Mouse (Mus musculus): ENCODE data around the gene Adgrl2. TPM values are rescaled to one million over a fixed set of nuclear protein-coding genes. Genes with fewer than 3 reads are reported as not detected.

The Adgrl2 gene
- polyA plus RNA-seq, 1 experiment from 2014 or later = 4.3 TPM

GRCm38 (mm10) chr3:148988293-148988995 lies 1.9 kb downstream of the Adgrl2 start:
- Histone ChIP-seq H3K9ac (peak overlapping the region; percentile 70), H3K4me2 (peak overlapping the region; percentile 81), H3K4me1 (replicated peaks) (peaks cover 25% of the 10 kb centered on the region), H3K27ac (peak overlapping the region; percentile 71), H3K9me3 (replicated peaks) (no peaks in the 10 kb centered on the region), H3K27me3 (peaks cover 57% of the 10 kb centered on the region), H3K4me3 (replicated peaks) (peak overlapping the region; percentile 67), H3K36me3 (no peaks in the 10 kb centered on the region)
- ATAC-seq (ENCODE audit: low read depth) (no peak), DNase-seq (peak; percentile 2)
- WGBS (ENCODE audit: insufficient replicate concordance) = under 1% methylated on average over 72 of the region's 84 CpGs

DNA sequence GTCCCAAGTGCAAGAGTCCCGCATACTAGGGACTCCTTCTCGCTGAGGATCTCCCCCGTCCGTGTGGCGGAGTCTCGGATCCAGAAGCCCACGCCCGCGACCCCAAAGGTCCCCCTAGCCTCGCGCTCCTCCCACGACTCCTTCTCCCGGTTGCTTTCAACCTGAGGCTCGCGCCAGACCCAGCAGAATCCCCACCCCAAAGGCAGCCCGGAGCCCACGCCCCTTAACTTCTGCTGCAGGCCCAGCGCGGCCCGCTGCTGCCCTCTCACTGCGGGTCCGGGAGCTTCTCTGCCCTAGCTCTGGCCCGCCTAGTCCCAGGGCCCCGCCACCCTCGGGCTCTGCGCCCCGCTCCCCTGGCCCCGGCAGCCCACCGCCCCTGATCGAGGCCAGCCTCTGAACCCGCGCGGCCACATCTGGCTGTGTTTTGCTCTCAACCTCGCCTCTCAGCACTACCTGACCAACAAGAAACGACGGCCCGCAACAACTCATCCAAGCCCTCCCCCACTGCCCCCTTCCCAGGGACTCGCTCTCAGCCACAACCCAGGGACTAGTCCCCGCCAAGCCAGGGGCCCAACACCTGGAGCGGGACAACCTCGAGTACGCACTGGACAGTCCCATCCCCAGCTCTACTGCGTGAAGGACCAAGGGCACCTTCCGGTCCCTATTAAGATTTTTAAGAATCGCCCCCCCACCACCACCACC lies 2.6 kb downstream of the Adgrl2 start:
- Histone ChIP-seq H3K9me3 (replicated peaks) (no peaks in the 10 kb centered on the region), H3K27ac (no peak overlapping the region; the same call in 1 of the 2 replicates), H3K36me3 (no peaks in the 10 kb centered on the region), H3K27me3 (peaks cover 57% of the 10 kb centered on the region), H3K9ac (peak overlapping the region; percentile 70), H3K4me3 (replicated peaks) (peak overlapping the region; percentile 67), H3K4me1 (replicated peaks) (peaks cover 25% of the 10 kb centered on the region), H3K4me2 (peak overlapping the region; percentile 81)
- peak; percentile 64 for ATAC-seq (ENCODE audit: low read depth)
- DNase-seq = peak; percentile 8
- under 1% methylated on average over 45 of the region's 45 CpGs for WGBS (ENCODE audit: insufficient replicate concordance)

DNA sequence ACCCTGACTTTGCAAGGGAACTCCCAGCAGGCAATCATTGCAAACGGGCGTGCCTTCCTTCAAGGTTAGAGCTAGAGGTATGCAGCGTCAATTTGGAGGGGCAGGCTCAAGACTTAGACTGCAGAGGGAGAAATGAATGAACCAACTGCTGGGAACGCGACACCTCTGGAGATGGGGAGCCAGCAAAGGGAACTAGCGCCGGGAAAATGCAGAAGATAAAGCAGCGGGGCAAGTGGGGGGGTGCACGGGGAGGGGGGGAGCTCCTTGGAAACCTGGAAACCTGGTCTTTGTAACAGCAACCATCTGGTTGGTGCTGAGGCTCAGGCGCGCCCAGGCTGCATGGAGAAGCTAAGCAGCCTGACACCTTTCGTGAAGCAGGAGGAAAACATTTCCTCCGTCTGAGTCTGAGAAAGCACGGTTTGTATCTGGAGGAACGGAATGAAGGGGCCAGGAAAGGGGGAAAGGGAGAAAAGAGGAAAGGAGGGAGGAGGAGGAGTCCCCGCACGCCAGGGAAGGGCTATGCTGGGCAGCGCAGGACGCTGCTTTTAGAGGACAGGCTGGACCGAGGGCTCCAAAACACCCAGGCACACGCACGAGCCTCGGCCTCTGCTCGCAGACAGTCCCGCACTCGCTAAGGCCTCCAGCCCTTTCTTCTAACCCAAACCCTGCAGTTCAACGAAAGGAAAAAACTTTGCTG lies 3.3 kb downstream of the Adgrl2 start:
- no peak for DNase-seq
- H3K9me3 ChIP-seq (replicated peaks) = no peaks in the 10 kb centered on the region
- peak overlapping the region; percentile 81 for H3K4me2 ChIP-seq
- peaks cover 57% of the 10 kb centered on the region for H3K27me3 ChIP-seq
- no peak for ATAC-seq (ENCODE audit: low read depth)
- H3K4me3 ChIP-seq (replicated peaks) = peak overlapping the region; percentile 67
- H3K36me3 ChIP-seq = no peaks in the 10 kb centered on the region
- H3K9ac ChIP-seq = peak overlapping the region; percentile 70
- H3K4me1 ChIP-seq (replicated peaks) = peaks cover 25% of the 10 kb centered on the region
- WGBS (ENCODE audit: insufficient replicate concordance) = under 1% methylated on average over 27 of the region's 27 CpGs
- H3K27ac ChIP-seq = peak overlapping the region; percentile 39; the same call in 1 of the 2 replicates

- H3K4me1 ChIP-seq (replicated peaks) = peaks cover 25% of the 10 kb centered on the region
- ATAC-seq (ENCODE audit: low read depth) (no peak), DNase-seq (no peak)
- H3K36me3 ChIP-seq = no peaks in the 10 kb centered on the region
- peak overlapping the region; percentile 67 for H3K4me3 ChIP-seq (replicated peaks)
- peaks cover 55% of the 10 kb centered on the region for H3K27me3 ChIP-seq
- 10% methylated on average over 17 of the region's 17 CpGs for WGBS (ENCODE audit: insufficient replicate concordance)
- peak overlapping the region; percentile 81 for H3K4me2 ChIP-seq
- peak overlapping the region; percentile 70; the same call in 1 of the 2 replicates for H3K9ac ChIP-seq
- no peaks in the 10 kb centered on the region for H3K9me3 ChIP-seq (replicated peaks)
- no peak overlapping the region for H3K27ac ChIP-seq
Observed at GRCm38 (mm10) chr3:148986296-148986893, 4.0 kb downstream of the Adgrl2 start.

- Histone ChIP-seq H3K9ac (no peak overlapping the region), H3K27me3 (peaks cover 34% of the 10 kb centered on the region), H3K4me2 (no peak overlapping the region), H3K4me3 (replicated peaks) (no peak overlapping the region), H3K4me1 (replicated peaks) (peaks cover 25% of the 10 kb centered on the region), H3K27ac (no peak overlapping the region), H3K36me3 (no peaks in the 10 kb centered on the region), H3K9me3 (replicated peaks) (no peaks in the 10 kb centered on the region)
- DNase-seq = no peak
- WGBS (ENCODE audit: insufficient replicate concordance) = 55% methylated on average over 6 of the region's 6 CpGs
- ATAC-seq (ENCODE audit: low read depth) = no peak
Observed at GRCm38 (mm10) chr3:148984326-148984725, 6.0 kb downstream of the Adgrl2 start.

DNA sequence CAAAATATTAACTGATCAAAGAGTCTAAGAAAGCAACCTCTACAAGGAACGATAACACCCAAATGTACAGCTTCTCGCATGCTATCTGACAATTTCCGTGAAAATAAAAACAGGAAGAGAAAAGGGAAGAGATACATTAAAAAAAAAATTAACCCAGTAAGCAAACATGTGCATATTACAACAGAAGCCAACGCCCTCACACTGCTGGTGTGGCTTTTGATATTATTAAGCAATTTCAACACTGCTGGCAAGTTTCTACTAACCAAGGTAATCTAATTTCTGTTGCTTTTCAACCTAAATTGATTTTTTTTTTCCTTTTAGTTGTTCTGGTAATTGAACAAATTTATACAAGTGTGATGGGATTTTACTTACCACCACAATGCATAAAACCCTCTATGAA lies 8.0 kb downstream of the Adgrl2 start:
- 38% methylated on average over 4 of the region's 4 CpGs for WGBS (ENCODE audit: insufficient replicate concordance)
- Histone ChIP-seq H3K27ac (no peak overlapping the region), H3K36me3 (no peaks in the 10 kb centered on the region), H3K4me1 (replicated peaks) (peaks cover 18% of the 10 kb centered on the region), H3K27me3 (peaks cover 15% of the 10 kb centered on the region), H3K9me3 (replicated peaks) (no peaks in the 10 kb centered on the region), H3K4me2 (no peak overlapping the region), H3K4me3 (replicated peaks) (no peak overlapping the region), H3K9ac (no peak overlapping the region)
- no peak for ATAC-seq (ENCODE audit: low read depth)
- no peak for DNase-seq

- Histone ChIP-seq H3K4me3 (replicated peaks) (no peak overlapping the region), H3K36me3 (no peaks in the 10 kb centered on the region), H3K9me3 (replicated peaks) (no peaks in the 10 kb centered on the region), H3K27ac (no peak overlapping the region), H3K27me3 (peaks cover 9% of the 10 kb centered on the region), H3K9ac (no peak overlapping the region), H3K4me1 (replicated peaks) (peaks cover 13% of the 10 kb centered on the region), H3K4me2 (no peak overlapping the region)
- DNase-seq = no peak
- 42% methylated on average over 8 of the region's 8 CpGs for whole genome bisulfite sequencing (ENCODE audit: insufficient replicate concordance)
- no peak for ATAC-seq (ENCODE audit: low read depth)
Observed at GRCm38 (mm10) chr3:148981776-148982175, 8.6 kb downstream of the Adgrl2 start.

DNA sequence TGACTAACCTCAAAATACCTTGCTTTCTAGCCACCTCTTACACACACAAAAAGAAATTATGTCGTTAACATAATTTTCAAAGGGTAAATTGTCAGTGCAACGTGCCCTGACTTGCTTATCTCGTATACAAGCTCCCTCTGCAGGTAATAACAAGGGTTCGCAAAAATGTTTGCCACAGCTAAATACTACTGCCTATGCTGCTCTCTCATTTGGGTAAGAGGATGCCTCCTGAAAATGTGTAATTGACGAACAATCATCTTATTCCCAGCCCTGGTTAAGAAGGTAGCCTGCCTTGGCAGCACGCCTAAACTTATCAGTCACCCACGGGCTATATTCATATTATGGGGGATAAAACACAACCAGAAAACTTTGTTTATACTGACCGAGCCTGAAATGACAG lies 11.8 kb downstream of the Adgrl2 start:
- H3K4me1 ChIP-seq (replicated peaks) = no peaks in the 10 kb centered on the region; the same call in 1 of the 2 replicates
- no peak for ATAC-seq (ENCODE audit: low read depth)
- H3K4me2 ChIP-seq = no peak overlapping the region
- H3K36me3 ChIP-seq = no peaks in the 10 kb centered on the region
- H3K4me3 ChIP-seq (replicated peaks) = no peak overlapping the region
- WGBS (ENCODE audit: insufficient replicate concordance) = 57% methylated on average over 8 of the region's 8 CpGs
- DNase-seq = no peak
- no peaks in the 10 kb centered on the region for H3K9me3 ChIP-seq (replicated peaks)
- no peak overlapping the region for H3K9ac ChIP-seq
- H3K27me3 ChIP-seq = no peaks in the 10 kb centered on the region
- no peak overlapping the region for H3K27ac ChIP-seq

- H3K27me3 ChIP-seq = no peaks in the 10 kb centered on the region
- H3K36me3 ChIP-seq = no peaks in the 10 kb centered on the region
- 69% methylated on average over 6 of the region's 6 CpGs for WGBS (ENCODE audit: insufficient replicate concordance)
- H3K27ac ChIP-seq = no peak overlapping the region
- no peak overlapping the region for H3K9ac ChIP-seq
- no peak for ATAC-seq (ENCODE audit: low read depth)
- no peak overlapping the region for H3K4me3 ChIP-seq (replicated peaks)
- no peaks in the 10 kb centered on the region; the same call in 1 of the 2 replicates for H3K4me1 ChIP-seq (replicated peaks)
- no peak for DNase-seq
- no peaks in the 10 kb centered on the region for H3K9me3 ChIP-seq (replicated peaks)
- H3K4me2 ChIP-seq = no peak overlapping the region
Observed at GRCm38 (mm10) chr3:148977838-148978237, 12.5 kb downstream of the Adgrl2 start.

DNA sequence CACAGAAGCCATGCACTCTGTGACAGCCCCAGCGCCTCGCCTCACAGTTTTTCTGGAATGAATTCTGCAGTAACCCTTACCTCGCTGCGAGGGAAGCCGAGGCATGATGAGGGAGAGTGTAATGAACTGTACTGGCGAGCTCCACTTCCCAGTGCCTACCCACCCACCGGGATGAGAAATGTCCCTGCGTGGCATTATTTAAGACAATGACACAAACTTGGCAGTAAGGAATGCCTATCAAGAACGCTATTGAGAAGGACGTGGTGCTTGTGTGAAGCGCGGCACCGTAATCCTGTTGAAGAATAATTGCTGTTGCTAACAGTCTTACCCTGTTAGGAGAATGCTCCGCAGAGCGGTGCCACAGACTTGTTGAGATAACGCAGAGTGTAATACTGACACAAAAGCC lies 13.2 kb downstream of the Adgrl2 start:
- H3K4me2 ChIP-seq = no peak overlapping the region
- H3K4me3 ChIP-seq (replicated peaks) = no peak overlapping the region
- no peaks in the 10 kb centered on the region; the same call in 1 of the 2 replicates for H3K4me1 ChIP-seq (replicated peaks)
- DNase-seq (no peak), ATAC-seq (ENCODE audit: low read depth) (no peak)
- no peaks in the 10 kb centered on the region for H3K36me3 ChIP-seq
- H3K9me3 ChIP-seq (replicated peaks) = no peaks in the 10 kb centered on the region
- H3K27me3 ChIP-seq = no peaks in the 10 kb centered on the region
- H3K9ac ChIP-seq = no peak overlapping the region
- no peak overlapping the region for H3K27ac ChIP-seq
- WGBS (ENCODE audit: insufficient replicate concordance) = 76% methylated on average over 16 of the region's 16 CpGs

Data from liver, embryonic 13.5 days (tissue).